Mouse (Mus musculus): Measurements from ENCODE around the gene Ncbp2.
A peak's percentile ranks its signal among the peaks of the same experiment; 100 is the strongest.
"Not testable (repeated sequence)": the region's sequence is repeated elsewhere in the genome, so short reads cannot be mapped to it uniquely, and the experiment has no call there.

Ncbp2 gene

GRCm38 (mm10) chr16:31935091-31935979 lies 13.0 kb upstream of the Ncbp2 start:
- peak; percentile 52 for DNase-seq

GRCm38 (mm10) chr16:31936568-31936967 lies 11.7 kb upstream of the Ncbp2 start:
- no peak for DNase-seq

GRCm38 (mm10) chr16:31938856-31939255 lies 9.5 kb upstream of the Ncbp2 start:
- no peak for DNase-seq

- no peak for DNase-seq
Measured at GRCm38 (mm10) chr16:31940586-31940985, 7.7 kb upstream of the Ncbp2 start.

GRCm38 (mm10) chr16:31943980-31944379 lies 4.3 kb upstream of the Ncbp2 start:
- DNase-seq = peak; percentile 79

- no peak for DNase-seq
Measured at GRCm38 (mm10) chr16:31944698-31945255, 3.5 kb upstream of the Ncbp2 start.

GRCm38 (mm10) chr16:31945372-31945771 lies 2.9 kb upstream of the Ncbp2 start:
- DNase-seq = no peak

GRCm38 (mm10) chr16:31945986-31946385 lies 2.3 kb upstream of the Ncbp2 start:
- not testable (repeated sequence) for DNase-seq

- no peak for DNase-seq
Measured at GRCm38 (mm10) chr16:31947333-31947732, 980 bp upstream of the Ncbp2 start.

GRCm38 (mm10) chr16:31947901-31948316 lies 404 bp upstream of the Ncbp2 start:
- DNase-seq = no peak

- DNase-seq = no peak
Measured at GRCm38 (mm10) chr16:31963224-31963623, 14.9 kb downstream of the Ncbp2 start.

GRCm38 (mm10) chr16:31975258-31975657 lies 26.9 kb downstream of the Ncbp2 start:
- no peak for DNase-seq

- no peak for DNase-seq
Measured at GRCm38 (mm10) chr16:31979501-31979900, 31.2 kb downstream of the Ncbp2 start.

GRCm38 (mm10) chr16:31980946-31981345 lies 32.6 kb downstream of the Ncbp2 start:
- peak; percentile 5 for DNase-seq

GRCm38 (mm10) chr16:31992039-31992438 lies 43.7 kb downstream of the Ncbp2 start:
- DNase-seq = no peak

GRCm38 (mm10) chr16:31993195-31993594 lies 44.9 kb downstream of the Ncbp2 start:
- no peak for DNase-seq

GRCm38 (mm10) chr16:31993946-31994345 lies 45.6 kb downstream of the Ncbp2 start:
- DNase-seq = no peak

- no peak for DNase-seq
Measured at GRCm38 (mm10) chr16:31996371-31996770, 48.1 kb downstream of the Ncbp2 start.

- DNase-seq = peak; percentile 95
Measured at GRCm38 (mm10) chr16:32002509-32003477, 54.5 kb downstream of the Ncbp2 start, which contains the start of gene Senp5. Senp5 (minus strand) TSS chr16:32003287.

- DNase-seq = no peak
Measured at GRCm38 (mm10) chr16:32004731-32005130, 56.4 kb downstream of the Ncbp2 start.

- no peak for DNase-seq
Measured at GRCm38 (mm10) chr16:32008529-32009293, 60.4 kb downstream of the Ncbp2 start.

GRCm38 (mm10) chr16:32009913-32010312 lies 61.6 kb downstream of the Ncbp2 start:
- peak; percentile 9 for DNase-seq
